Mouse (Mus musculus) thymus, postnatal 14 days (tissue): Measurements from ENCODE around the gene Ddit4l.
"Not testable (repeated sequence)": the region's sequence is repeated elsewhere in the genome, so short reads cannot be mapped to it uniquely, and the experiment has no call there.

Source experiments
- DNase-seq: peaks from one replicate; pipeline ENCODE4 v3.0.0; 2021

Gene Ddit4l

DNA sequence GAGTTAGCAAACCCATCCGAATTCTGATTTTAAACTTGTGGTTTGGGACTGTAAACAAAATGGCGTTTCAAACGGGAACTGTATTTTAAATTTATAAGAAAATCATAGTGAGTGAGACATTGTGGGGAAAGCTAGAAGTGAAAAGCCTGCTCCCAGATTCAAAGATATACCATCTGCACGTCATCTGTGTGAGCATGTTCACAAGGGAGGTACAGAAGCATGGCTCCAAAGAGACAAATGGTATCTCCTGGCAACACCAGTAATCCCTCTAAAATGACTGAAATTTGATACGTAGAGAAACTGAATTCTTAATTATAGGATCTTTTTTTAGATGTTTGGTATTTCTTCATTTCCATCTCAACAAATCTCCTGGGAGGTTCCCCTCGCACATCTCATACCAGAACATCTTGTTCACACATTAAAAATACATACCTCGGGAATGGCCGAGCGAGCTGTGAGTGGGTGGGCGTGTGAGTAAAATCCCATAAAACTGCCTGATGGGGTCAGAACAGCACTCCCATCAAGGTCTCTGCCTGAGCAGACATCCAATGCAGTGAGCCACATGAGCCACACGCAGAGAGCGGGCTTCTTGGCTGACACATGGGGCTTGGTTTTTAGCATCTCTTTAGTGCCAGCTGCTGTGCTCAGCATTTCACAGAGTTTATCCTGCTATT, 26.2 kb downstream of the Ddit4l start:
- no peak for DNase-seq

DNA sequence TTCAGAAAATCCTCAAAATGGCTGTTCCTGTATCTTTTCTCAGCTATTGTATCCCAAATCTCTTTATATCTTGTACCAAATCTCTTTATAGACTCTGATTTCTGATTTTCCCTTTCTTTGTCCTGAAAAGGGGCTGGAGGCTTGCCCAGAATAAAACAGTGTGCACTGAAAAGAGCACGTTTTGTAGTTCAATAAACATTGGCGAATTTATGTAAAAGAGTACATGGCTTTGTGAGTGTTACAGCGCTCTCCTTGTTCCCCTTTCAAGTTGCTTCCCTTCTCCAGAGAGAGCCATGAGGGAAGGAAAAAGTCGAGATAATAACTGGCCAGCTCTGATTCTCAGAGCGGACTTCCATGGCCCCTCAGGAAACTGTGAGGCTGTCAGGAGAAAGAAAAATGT, 27.7 kb downstream of the Ddit4l start:
- DNase-seq = no peak

DNA sequence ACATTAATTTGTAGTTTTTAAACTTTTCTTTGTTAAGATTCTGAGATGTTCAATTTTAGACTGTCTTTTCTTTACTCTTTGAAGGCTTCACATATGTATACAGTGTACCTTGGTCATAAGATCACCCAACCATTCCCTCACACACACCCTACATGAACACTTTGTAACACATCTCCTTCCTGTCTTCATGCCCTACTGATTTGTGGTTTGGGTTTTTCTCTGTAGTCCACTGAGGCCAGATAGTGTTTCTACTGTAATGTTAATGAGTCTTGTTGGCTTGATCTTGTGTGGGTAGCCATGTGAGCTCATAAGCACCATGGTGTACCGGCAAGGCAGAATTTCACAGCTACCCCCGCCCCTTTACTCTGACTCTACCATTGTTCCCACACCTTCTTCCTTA, 31.4 kb downstream of the Ddit4l start:
- DNase-seq = no peak

DNA sequence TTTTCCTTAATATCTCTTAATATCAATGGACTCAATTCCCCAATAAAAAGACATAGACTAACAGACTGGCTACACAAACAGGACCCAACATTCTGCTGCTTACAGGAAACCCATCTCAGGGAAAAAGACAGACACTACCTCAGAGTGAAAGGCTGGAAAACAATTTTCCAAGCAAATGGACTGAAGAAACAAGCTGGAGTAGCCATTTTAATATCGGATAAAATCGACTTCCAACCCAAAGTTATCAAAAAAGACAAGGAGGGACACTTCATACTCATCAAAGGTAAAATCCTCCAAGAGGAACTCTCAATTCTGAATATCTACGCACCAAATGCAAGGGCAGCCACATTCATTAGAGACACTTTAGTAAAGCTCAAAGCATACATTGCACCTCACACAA, 49.8 kb downstream of the Ddit4l start, which contains the start of gene Gm21962:
Gm21962 (plus strand) TSS at position 301 of the 400 bp plus-strand sequence.
- DNase-seq = not testable (repeated sequence)
